Mouse (Mus musculus): ENCODE data around the gene March9. TPM values are rescaled to one million over a fixed set of nuclear protein-coding genes. Genes with fewer than 3 reads are reported as not detected.

The March9 gene
- polyA plus RNA-seq, 1 experiment = 13.1 TPM

DNA sequence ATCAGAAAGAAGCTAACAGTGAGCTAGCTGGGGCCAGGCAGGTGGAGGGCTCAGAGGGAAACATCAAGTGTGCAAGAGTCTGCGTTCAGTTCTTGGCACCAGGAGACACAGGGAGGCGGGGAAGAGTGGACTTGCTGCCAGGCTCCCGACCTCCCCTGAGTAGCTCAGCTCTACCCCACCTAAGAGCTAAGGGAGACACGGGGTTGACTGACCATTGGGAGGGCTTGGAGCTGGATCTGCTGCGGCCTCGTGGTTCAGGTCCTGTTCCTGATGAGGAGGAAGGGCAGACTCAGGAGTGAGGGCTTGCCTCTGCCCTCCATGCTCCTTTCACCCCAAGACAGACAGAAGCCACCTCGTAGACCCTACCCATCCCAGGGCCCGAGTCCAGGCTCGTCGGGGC is 39.2 kb upstream of the March9 start:
- H3K36me3 ChIP-seq (ENCODE audit: control insufficient read depth, insufficient read depth, low read length) = peaks cover 2% of the 10 kb centered on the region; the same call in 1 of the 2 replicates

DNA sequence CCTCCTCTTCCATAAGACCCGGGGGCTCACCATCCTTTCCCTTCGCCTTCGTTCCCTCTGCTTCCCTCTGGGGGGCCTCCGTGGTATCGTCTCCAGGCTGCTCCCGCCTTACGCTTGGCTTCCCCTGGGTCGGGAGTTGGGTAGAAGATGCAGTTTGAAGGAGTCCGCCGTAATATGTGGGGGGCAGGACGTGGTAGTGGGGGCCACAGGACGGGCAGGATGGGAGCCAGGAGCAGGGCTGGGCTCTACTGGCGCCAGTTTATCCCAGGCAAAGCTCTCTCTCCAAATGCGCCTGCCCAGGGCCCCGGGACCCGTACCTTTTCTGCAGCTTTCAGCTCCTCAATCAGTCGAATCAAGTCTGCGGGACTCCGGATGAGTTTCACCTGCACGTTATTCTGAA is 38.5 kb upstream of the March9 start:
- TF ChIP-seq POLR2A (IDR thresholded peaks at IDR 0.05; ENCODE audit: low read depth, low read length) (no peak), CTCF (conservative IDR thresholded peaks at IDR 0.05; ENCODE audit: insufficient read depth, insufficient read length, low read depth, low read length) (no peak)
- 86% methylated on average over 20 of the region's 20 CpGs for WGBS
- peaks cover 2% of the 10 kb centered on the region; the same call in 1 of the 2 replicates for H3K36me3 ChIP-seq (ENCODE audit: control insufficient read depth, insufficient read depth, low read length)

More for the DNA sequence above, 39.2 kb upstream of the March9 start:
- no peaks in the 10 kb centered on the region for H3K4me1 ChIP-seq (ENCODE audit: control insufficient read depth, insufficient read depth, low read length)
- no peaks in the 10 kb centered on the region for H3K27me3 ChIP-seq (replicated peaks; ENCODE audit: control insufficient read depth, insufficient read depth, low read length)
- WGBS = 94% methylated on average over 10 of the region's 10 CpGs
- no peak overlapping the region for H3K4me3 ChIP-seq (ENCODE audit: insufficient read depth, low read depth, low read length)
- DNase-seq = no peak
- no peak overlapping the region for H3K27ac ChIP-seq (ENCODE audit: insufficient read depth, low read depth, low read length)
- no peak for TF ChIP-seq CTCF (conservative IDR thresholded peaks at IDR 0.05; ENCODE audit: insufficient read depth, insufficient read length, low read depth, low read length)
- TF ChIP-seq POLR2A (IDR thresholded peaks at IDR 0.05; ENCODE audit: low read depth, low read length) = no peak

DNA sequence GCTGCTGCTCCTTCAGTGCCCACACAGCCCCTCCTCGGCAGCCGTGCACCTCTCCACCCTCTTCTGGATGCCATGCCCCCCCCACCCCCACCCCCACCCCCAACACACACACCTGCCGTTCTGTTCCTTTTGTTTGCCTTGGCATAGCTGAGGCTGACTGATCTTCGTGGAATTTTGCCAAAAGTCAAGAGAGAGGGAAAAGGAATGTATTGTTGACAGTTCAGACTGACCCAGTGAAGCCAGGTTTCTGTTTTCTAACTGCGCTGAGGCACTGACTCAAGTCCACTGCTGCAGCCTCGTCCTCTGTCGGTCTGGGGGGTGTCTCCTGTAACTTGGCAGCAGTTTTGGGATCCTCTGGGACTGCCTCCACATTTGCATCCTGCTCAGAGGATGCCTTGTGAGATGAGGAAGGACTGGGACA is 34.4 kb upstream of the March9 start:
- peaks cover under 1% of the 10 kb centered on the region; the same call in 1 of the 2 replicates for H3K36me3 ChIP-seq (ENCODE audit: control insufficient read depth, insufficient read depth, low read length)
- no peaks in the 10 kb centered on the region for H3K27me3 ChIP-seq (replicated peaks; ENCODE audit: control insufficient read depth, insufficient read depth, low read length)
- no peaks in the 10 kb centered on the region; the same call in 1 of the 2 replicates for H3K4me1 ChIP-seq (ENCODE audit: control insufficient read depth, insufficient read depth, low read length)
- TF ChIP-seq CTCF (conservative IDR thresholded peaks at IDR 0.05; ENCODE audit: insufficient read depth, insufficient read length, low read depth, low read length) (no peak), POLR2A (IDR thresholded peaks at IDR 0.05; ENCODE audit: low read depth, low read length) (no peak)
- H3K4me3 ChIP-seq (ENCODE audit: insufficient read depth, low read depth, low read length) = no peak overlapping the region
- 16% methylated on average over 7 of the region's 7 CpGs for WGBS
- H3K27ac ChIP-seq (ENCODE audit: insufficient read depth, low read depth, low read length) = no peak overlapping the region
- DNase-seq = peak; percentile 44

More for the DNA sequence above, 38.5 kb upstream of the March9 start:
- H3K4me3 ChIP-seq (ENCODE audit: insufficient read depth, low read depth, low read length) = no peak overlapping the region
- H3K27ac ChIP-seq (ENCODE audit: insufficient read depth, low read depth, low read length) = no peak overlapping the region
- DNase-seq = no peak
- H3K4me1 ChIP-seq (ENCODE audit: control insufficient read depth, insufficient read depth, low read length) = no peaks in the 10 kb centered on the region
- no peaks in the 10 kb centered on the region for H3K27me3 ChIP-seq (replicated peaks; ENCODE audit: control insufficient read depth, insufficient read depth, low read length)

DNA sequence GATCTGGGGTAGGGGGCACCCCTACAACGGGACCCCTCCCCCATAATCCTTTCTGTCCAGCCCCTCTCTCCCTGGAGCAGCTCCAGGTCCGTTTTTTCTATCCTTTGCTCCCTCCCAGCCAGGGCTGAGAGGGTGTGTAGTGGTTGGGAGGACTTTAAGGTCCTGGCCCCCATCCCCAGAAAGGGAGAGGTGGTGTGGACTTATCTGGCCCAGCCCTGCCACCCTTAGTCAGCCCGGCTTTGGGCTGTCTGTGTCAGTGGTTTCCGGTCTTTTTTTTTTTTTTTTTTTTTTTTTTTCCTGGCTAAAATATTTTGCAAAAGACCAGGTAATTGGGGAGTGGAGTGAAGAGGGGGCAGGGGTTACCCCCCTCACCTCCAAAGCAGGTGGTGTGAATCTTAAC is 32.8 kb upstream of the March9 start:
- Histone ChIP-seq H3K4me1 (ENCODE audit: control insufficient read depth, insufficient read depth, low read length) (no peaks in the 10 kb centered on the region; the same call in 1 of the 2 replicates), H3K4me3 (ENCODE audit: insufficient read depth, low read depth, low read length) (no peak overlapping the region), H3K36me3 (ENCODE audit: control insufficient read depth, insufficient read depth, low read length) (no peaks in the 10 kb centered on the region), H3K27ac (ENCODE audit: insufficient read depth, low read depth, low read length) (no peak overlapping the region), H3K27me3 (replicated peaks; ENCODE audit: control insufficient read depth, insufficient read depth, low read length) (no peaks in the 10 kb centered on the region)
- 61% methylated on average over 4 of the region's 4 CpGs for WGBS
- DNase-seq = no peak
- TF ChIP-seq POLR2A (IDR thresholded peaks at IDR 0.05; ENCODE audit: low read depth, low read length) = no peak
- no peak for TF ChIP-seq CTCF (conservative IDR thresholded peaks at IDR 0.05; ENCODE audit: insufficient read depth, insufficient read length, low read depth, low read length)

DNA sequence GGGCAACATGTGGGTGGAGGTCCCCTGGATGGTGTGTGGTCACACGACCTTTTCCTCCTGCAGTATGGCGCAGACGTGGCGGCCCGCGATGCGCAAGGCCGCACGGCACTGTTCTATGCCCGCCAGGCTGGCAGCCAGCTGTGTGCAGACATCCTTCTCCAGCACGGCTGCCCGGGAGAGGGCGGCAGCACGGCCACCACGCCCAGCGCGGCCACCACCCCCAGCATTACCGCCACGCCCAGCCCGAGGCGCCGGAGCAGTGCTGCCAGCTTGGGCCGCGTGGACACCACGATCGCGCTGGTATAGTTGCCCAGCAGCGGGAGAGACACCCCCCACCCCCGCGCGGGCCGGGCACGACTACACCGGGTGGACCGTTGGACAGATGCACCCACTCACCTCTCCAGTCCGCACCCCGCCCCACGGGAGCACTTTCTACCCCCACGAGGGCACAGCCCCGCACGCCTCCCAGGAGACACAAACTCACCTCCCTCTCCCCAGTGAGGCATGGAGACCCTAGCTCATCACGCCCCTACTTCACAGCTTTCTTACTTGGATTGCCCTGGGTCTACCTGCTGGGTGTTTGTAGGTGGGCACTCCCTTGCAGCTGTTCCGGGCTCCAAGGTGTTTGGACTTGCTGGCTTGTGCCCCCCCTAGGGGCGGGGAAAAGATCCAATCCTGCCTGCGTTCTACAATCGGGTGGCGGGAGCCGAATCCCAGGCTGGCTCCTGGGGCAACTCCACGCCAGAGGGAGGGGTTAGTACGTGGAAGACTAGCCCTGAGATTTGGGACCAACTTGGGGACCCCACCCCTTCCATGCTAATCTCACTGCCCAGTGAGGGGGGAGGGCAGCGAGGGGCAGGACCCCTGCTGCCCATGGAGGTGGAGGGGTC is 31.8 kb upstream of the March9 start:
- Histone ChIP-seq H3K27me3 (replicated peaks; ENCODE audit: control insufficient read depth, insufficient read depth, low read length) (no peaks in the 10 kb centered on the region), H3K36me3 (ENCODE audit: control insufficient read depth, insufficient read depth, low read length) (no peaks in the 10 kb centered on the region), H3K4me3 (ENCODE audit: insufficient read depth, low read depth, low read length) (no peak overlapping the region), H3K27ac (ENCODE audit: insufficient read depth, low read depth, low read length) (no peak overlapping the region), H3K4me1 (ENCODE audit: control insufficient read depth, insufficient read depth, low read length) (no peaks in the 10 kb centered on the region; the same call in 1 of the 2 replicates)
- DNase-seq = peak; percentile 57
- TF ChIP-seq CTCF (conservative IDR thresholded peaks at IDR 0.05; ENCODE audit: insufficient read depth, insufficient read length, low read depth, low read length) = 0 out of 2 replicates have a peak, but pooled peaks have one; percentile 1
- no peak for TF ChIP-seq POLR2A (IDR thresholded peaks at IDR 0.05; ENCODE audit: low read depth, low read length)
- 16% methylated on average over 51 of the region's 51 CpGs for WGBS

GRCm38 (mm10) chr10:127090560-127091411 is 30.8 kb upstream of the March9 start:
- H3K27me3 ChIP-seq (replicated peaks; ENCODE audit: control insufficient read depth, insufficient read depth, low read length) = no peaks in the 10 kb centered on the region
- no peak overlapping the region for H3K4me3 ChIP-seq (ENCODE audit: insufficient read depth, low read depth, low read length)
- peak; percentile 86 for DNase-seq

More at GRCm38 (mm10) chr10:127090560-127091411, 30.8 kb upstream of the March9 start:
- Histone ChIP-seq H3K4me1 (ENCODE audit: control insufficient read depth, insufficient read depth, low read length) (no peaks in the 10 kb centered on the region; the same call in 1 of the 2 replicates), H3K36me3 (ENCODE audit: control insufficient read depth, insufficient read depth, low read length) (no peaks in the 10 kb centered on the region), H3K27ac (ENCODE audit: insufficient read depth, low read depth, low read length) (no peak overlapping the region)
- TF ChIP-seq CTCF (conservative IDR thresholded peaks at IDR 0.05; ENCODE audit: insufficient read depth, insufficient read length, low read depth, low read length) = no peak
- TF ChIP-seq POLR2A (IDR thresholded peaks at IDR 0.05; ENCODE audit: low read depth, low read length) = no peak
- 7% methylated on average over 57 of the region's 57 CpGs for WGBS
